Mouse (Mus musculus): ENCODE results near the gene Aqr.
A peak's percentile ranks its signal among the peaks of the same experiment; 100 is the strongest.
"Not testable (repeated sequence)": the region's sequence is repeated elsewhere in the genome, so short reads cannot be mapped to it uniquely, and the experiment has no call there.

Aqr gene

DNA sequence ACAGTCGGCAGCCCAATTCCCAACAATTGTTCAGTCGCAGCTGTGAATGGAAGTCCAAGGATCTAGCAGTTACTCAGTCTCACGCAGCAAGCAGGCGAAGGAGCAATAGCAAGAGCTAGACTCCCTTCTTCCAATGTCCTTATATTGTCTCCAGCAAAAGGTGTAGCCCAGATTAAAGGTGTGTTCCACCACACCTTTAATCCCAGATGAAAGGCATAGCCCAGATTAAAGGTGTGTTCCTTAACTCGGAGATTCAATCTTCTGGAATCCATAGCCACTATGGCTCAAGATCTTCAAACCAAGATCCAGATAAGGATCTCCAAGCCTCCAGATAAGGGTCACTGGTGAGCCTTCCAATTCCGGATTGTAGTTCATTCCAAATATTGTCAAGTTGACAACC is at the start of gene Aqr:
Aqr (minus strand) TSS at position 101 of the 400 bp plus-strand sequence.
- not testable (repeated sequence) for DNase-seq (ENCODE audit: low read depth, low spot score)

DNA sequence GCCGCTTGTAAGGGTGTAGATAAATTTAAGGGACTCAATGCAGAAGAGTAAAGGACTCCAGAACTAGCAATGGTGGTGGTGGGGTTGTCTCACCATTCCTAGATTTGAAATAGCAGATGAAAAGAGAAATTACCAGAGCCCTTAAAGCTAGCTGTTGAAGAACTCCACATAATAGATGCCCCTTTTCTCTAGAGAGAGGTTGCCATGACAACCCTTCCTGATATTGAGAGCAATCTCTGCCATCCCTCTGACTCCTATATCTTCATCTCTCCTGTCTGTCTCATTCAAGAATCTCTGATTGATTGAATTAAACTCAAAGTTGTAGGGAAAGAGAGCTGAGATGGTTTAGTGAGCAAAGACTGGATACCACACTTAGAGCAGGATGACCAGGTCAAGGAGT is 49.7 kb upstream of the Aqr start:
- no peak for DNase-seq (ENCODE audit: low read depth, low spot score)

DNA sequence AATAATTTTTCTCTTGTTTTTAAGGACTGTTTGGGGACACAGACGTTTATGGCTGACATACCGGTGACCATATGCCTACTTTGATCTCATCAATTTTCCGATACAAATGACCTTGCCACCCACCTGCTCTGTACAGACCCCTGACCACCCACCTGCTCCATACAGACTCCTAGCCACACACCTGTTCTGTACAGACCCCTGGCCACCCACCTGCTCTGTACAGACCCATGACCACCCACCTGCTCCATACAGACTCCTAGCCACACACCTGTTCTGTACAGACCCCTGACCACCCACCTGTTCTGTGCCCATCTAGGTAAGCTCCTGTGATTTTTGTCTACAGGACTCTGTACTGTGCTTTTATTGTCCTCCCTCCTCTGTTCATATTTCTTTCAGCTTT is 48.8 kb upstream of the Aqr start:
- DNase-seq (ENCODE audit: low read depth, low spot score) = no peak

- DNase-seq (ENCODE audit: low read depth, low spot score) = no peak
Observed at GRCm38 (mm10) chr2:114231248-114231647, 44.4 kb upstream of the Aqr start.

GRCm38 (mm10) chr2:114228672-114229071 is 41.8 kb upstream of the Aqr start:
- no peak for DNase-seq (ENCODE audit: low read depth, low spot score)

GRCm38 (mm10) chr2:114205036-114205435 is 18.2 kb upstream of the Aqr start:
- no peak for DNase-seq (ENCODE audit: low read depth, low spot score)

DNA sequence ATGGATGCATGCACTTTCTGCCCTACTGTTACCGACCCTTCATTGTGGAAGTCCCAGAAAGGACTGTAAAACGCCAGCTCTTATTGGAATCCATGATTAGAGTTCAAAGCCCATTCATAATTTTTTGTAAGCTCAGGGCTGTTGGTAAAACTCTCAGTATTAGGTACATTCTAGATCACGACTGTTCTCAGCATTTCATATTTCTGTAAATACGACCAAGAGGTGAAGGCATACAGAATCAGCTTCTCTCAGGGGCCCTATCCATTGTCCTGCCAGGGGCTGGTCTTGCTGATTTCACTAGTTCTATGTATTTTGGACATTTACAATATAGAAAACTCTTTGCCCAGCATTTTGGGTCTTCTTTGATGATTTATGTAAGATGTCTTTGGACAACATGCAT is 14.8 kb upstream of the Aqr start:
- DNase-seq (ENCODE audit: low read depth, low spot score) = no peak

GRCm38 (mm10) chr2:114200932-114201559 is 14.2 kb upstream of the Aqr start, which contains the start of gene Zfp770:
Gene Zfp770, minus strand, starts transcription at chr2:114201469.
- peak; percentile 77 for DNase-seq (ENCODE audit: low read depth, low spot score)

- no peak for DNase-seq (ENCODE audit: low read depth, low spot score)
Observed at GRCm38 (mm10) chr2:114196421-114196820, 9.6 kb upstream of the Aqr start.

- no peak for DNase-seq (ENCODE audit: low read depth, low spot score)
Observed at GRCm38 (mm10) chr2:114177802-114178733, 8.8 kb downstream of the Aqr start.

DNA sequence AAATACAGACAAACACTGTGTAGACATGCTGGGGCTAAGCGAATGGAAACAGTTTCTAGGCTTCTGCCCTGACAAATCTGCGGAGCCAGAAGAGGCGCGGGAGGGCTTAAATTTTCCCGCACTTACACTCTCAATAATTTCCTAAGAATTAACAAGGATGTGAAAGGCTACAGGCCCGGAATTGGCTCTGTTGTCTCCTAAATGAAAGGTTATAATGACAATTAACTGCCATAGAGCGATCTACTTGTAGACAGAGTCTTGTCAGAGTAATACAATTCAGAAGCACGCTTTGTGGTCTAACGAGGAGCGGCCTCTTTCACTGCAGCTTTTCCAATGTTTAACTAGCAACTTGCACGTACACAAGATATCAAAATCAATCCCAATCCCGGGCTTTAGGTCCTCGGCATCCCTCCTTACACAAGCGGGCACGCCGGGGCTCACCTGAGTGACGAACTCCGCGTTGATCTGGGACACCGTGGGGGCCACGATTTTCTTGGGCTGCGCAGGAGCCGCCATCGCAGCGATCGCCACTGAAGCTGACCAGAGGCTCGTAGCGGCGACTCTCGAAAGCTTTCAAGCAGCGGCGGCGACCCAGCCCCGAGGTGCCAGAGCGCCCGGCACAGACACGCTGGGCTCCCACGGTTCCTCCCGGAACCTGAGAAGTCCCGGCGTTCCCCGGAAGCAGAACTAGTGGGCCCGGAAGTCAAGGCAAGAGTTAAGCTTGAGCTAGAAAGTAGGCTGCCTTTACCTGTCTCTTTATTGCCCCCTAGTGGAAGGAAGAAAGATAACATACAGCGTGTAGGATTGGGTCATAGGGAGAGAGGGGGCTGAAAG is 12.0 kb downstream of the Aqr start:
- peak; percentile 78 for DNase-seq (ENCODE audit: low read depth, low spot score)

GRCm38 (mm10) chr2:114173248-114173647 is 13.6 kb downstream of the Aqr start:
- DNase-seq (ENCODE audit: low read depth, low spot score) = no peak

GRCm38 (mm10) chr2:114167837-114168236 is 19.0 kb downstream of the Aqr start:
- no peak for DNase-seq (ENCODE audit: low read depth, low spot score)

DNA sequence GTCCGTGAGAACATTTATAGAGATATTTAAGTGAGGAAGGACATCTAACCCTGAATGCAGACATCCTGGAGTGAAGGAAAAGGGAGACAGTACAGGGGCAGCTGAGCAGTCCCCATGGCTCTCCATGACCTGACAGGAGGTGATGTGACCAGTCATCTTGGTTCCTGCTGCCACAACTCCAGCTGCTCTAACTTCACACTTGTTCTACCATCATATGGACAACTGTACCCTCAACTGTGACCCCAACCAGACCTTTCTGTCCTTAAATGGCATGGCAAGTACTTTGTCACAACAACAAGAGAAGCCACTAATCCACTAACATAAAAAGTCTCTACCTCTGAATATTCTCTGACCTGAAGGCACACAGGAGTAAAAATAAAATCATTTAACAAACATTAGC is 24.8 kb downstream of the Aqr start:
- no peak for DNase-seq (ENCODE audit: low read depth, low spot score)

GRCm38 (mm10) chr2:114157345-114157744 is 29.5 kb downstream of the Aqr start:
- no peak for DNase-seq (ENCODE audit: low read depth, low spot score)

DNA sequence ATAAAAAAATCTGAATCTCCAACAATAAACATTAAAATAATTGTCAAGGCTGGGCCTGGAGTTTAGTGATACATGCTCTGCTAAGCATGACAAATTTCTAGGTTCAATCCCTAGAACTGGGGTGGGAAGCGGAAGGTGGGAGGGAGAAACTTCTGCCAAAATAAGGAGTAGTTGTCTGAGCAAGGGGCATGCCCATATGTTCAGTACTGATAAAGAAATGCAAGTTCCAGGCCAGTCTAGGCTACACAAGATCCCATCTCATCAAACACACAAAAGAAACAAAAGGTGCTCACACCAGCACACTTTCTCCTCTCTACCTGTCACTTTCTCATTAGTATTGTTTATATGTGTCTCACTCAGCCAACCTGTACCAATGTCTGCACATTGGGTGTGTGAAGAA is 30.2 kb downstream of the Aqr start:
- DNase-seq (ENCODE audit: low read depth, low spot score) = no peak

- DNase-seq (ENCODE audit: low read depth, low spot score) = no peak
Observed at GRCm38 (mm10) chr2:114153247-114153646, 33.6 kb downstream of the Aqr start.

- DNase-seq (ENCODE audit: low read depth, low spot score) = no peak
Observed at GRCm38 (mm10) chr2:114146864-114147458, 39.9 kb downstream of the Aqr start.

DNA sequence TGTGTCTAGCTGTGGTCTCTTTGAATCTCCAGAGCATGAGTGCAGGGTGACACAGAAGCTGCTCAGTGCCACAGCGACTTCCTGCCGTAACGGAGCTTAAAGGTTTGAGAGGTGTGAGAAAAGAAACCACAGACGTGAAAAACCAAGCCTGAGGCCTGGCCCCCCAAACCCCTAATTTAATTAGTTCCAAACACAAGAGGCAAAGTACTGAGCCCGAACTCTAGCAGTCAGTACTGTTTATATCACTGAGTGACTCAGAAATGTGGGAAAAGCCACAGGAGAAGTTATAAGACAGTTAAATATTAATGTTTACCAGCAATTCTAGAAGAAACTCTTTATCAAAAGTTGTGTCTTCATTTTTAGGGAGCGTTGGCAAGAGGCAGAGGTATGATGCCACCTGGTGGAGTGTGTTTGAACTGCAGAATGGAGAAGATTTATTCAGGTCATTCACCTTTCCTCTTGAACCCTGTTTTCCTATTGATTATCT is 41.5 kb downstream of the Aqr start:
- peak; percentile 44 for DNase-seq (ENCODE audit: low read depth, low spot score)

- no peak for DNase-seq (ENCODE audit: low read depth, low spot score)
Observed at GRCm38 (mm10) chr2:114144915-114145314, 41.9 kb downstream of the Aqr start.

GRCm38 (mm10) chr2:114143842-114144241 is 43.0 kb downstream of the Aqr start:
- DNase-seq (ENCODE audit: low read depth, low spot score) = no peak

Measured in retina, adult 2 months (tissue).